Mouse (Mus musculus): Measurements from ENCODE around the gene Slc6a8.

The Slc6a8 gene

GRCm38 (mm10) chrX:73672879-73673618, at the start of gene Slc6a8:
Gene Slc6a8, plus strand, starts transcription at chrX:73673150.
- no peak for DNase-seq (ENCODE audit: low spot score)

DNA sequence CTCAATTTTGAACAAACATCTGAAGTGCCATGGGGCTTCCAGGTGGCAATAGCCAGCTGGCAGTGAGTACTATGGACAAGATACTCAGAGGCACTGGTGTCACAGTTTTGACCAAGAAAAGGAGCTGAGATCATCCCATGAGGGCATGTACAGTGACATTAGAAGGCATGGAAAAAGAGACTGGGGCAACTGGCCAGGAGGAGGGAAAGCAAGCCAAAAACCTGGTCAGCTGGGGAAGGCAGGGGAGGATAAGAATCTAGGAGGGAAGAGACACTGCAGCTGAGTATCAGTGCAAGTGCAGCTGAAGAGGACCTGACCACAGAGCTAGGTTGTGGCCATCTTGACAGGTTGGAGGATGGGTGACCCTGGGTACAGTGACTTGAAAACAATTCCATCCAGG, 46.0 kb upstream of the Slc6a8 start:
- DNase-seq (ENCODE audit: low spot score) = no peak

- DNase-seq (ENCODE audit: low spot score) = no peak
Measured at GRCm38 (mm10) chrX:73635425-73635824, 37.5 kb upstream of the Slc6a8 start.

DNA sequence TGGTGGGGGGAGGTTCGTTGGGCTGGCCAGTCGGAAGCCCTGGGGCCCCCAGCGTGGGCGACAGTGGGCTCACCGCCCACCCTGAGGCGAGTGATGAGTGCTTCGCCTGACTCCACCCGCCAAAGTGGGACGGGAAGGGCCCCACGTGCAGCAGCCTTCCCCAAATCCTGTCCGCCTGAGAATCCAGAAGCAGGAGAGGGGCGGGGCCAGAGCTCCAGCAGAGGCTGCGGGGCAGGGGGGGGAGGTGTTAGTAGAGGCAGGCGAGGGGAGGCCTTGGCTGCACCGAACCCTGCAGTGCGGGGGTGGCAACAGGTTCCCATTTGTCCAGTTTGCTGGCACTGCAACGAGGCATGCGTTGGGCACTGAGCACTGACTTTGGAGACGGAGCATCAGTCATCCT, 35.5 kb upstream of the Slc6a8 start:
- no peak for DNase-seq (ENCODE audit: low spot score)

DNA sequence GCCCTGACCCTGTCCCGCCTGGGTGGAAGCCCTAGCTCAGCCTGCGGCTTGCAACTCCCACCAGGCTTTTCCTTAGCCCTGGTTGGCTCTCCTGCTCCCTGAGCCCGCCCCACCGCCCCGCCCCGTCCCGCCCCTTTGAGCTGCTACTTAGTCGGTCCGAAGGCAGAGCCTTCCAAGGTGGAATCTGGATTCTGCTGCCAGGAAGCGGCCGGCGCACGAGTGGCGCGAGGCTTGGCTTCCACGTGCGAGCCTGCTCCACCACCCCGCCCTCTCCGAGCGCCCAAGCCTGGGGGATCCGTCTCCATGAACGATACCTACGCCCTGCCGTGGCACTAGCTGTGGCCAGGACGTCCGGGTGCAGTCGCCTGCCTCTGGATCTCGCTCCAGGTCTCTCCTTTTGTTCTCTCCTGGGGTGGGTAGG, 33.7 kb upstream of the Slc6a8 start, which contains the start of gene Dusp9:
Dusp9 (plus strand) TSS at position 165 of the 421 bp plus-strand sequence.
- DNase-seq (ENCODE audit: low spot score) = peak; percentile 1

- no peak for DNase-seq (ENCODE audit: low spot score)
Measured at GRCm38 (mm10) chrX:73639901-73640469, 33.0 kb upstream of the Slc6a8 start.

DNA sequence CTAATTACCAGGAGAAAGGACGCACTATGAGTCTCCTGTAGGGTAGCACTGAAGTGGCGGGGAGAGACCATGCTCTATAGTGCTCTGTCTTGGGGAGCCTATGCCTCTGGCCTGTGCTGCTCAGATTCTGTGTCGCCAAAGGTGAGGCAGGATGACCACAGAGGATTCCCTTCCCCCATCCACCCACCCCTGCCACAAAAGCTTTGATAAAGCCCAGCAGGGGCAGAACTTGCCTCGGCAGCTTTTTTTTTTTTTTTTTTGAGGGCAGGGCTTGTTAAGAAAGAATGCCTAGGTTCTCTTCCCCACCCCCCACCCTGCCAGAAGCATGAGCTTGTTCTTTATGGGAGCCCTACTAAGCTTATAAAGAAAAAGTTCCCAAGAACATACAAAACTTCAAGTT, 27.8 kb upstream of the Slc6a8 start:
- DNase-seq (ENCODE audit: low spot score) = no peak

- no peak for DNase-seq (ENCODE audit: low spot score)
Measured at GRCm38 (mm10) chrX:73650869-73651268, 22.1 kb upstream of the Slc6a8 start.

- no peak for DNase-seq (ENCODE audit: low spot score)
Measured at GRCm38 (mm10) chrX:73653392-73653791, 19.6 kb upstream of the Slc6a8 start.

- DNase-seq (ENCODE audit: low spot score) = peak; percentile 53
Measured at GRCm38 (mm10) chrX:73654177-73654576, 18.8 kb upstream of the Slc6a8 start.

GRCm38 (mm10) chrX:73655529-73655928, 17.4 kb upstream of the Slc6a8 start:
- no peak for DNase-seq (ENCODE audit: low spot score)

- no peak for DNase-seq (ENCODE audit: low spot score)
Measured at GRCm38 (mm10) chrX:73658391-73658790, 14.6 kb upstream of the Slc6a8 start.

GRCm38 (mm10) chrX:73658936-73659574, 13.9 kb upstream of the Slc6a8 start:
- no peak for DNase-seq (ENCODE audit: low spot score)

GRCm38 (mm10) chrX:73659575-73660283, 13.2 kb upstream of the Slc6a8 start, which contains the start of gene Pnck:
Gene Pnck, minus strand, starts transcription at chrX:73660117.
- no peak for DNase-seq (ENCODE audit: low spot score)

DNA sequence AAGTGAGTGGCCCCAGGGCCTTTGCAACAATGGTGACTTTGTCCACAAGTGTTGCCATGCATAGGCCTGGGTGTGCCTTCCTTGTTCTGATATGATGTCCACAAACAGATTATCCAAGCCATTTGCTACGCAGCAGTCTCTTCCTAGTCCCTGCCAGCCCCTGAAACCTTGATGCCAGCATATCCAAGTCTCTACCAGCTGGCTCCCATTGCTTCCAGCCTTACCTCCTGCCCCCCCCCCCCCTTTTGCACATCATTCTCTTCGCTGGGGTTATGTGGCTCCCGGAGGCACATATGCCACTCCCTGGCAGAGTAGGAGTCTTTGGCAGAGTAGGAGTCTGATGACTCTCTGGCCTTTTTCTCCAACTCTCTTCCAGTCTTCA, 12.7 kb upstream of the Slc6a8 start:
- no peak for DNase-seq (ENCODE audit: low spot score)

DNA sequence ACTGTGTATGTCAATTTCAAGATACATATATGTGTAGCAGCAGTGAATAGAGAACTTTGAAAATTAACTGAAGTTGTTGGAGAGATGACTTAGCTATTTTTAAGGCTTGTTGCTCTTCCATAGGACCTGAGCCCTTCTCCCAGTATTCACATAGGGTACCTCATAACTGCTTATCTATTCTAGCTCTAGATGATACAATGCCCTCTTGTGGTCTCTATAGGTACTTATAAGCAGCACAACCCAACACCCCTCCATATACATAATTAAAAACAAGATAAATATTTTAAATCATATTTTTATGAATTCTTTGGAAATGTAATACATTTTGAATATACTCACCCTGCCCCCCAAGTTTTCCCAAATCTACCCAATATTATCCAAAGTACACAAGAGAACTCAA, 9.8 kb upstream of the Slc6a8 start:
- DNase-seq (ENCODE audit: low spot score) = no peak

DNA sequence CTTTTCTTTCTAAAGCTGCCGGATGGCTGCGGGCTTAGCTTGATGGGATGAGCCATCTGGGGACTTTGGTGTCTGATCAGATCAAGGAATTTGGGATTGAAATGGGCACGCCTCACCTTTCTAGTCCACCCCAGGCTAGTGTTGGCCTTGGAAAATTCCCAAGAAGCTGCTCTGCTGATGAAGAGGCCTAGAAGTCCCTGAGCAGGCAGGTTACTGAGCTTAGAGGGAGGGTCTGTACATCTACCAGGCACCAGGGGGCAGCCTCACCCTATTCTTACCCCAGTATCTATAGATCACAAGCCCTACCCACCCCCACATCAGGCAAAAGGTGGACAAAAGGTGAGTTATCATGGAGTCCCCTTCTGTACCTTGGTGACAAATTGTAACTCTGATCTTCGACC, 919 bp upstream of the Slc6a8 start:
- peak; percentile 53 for DNase-seq (ENCODE audit: low spot score)

DNA sequence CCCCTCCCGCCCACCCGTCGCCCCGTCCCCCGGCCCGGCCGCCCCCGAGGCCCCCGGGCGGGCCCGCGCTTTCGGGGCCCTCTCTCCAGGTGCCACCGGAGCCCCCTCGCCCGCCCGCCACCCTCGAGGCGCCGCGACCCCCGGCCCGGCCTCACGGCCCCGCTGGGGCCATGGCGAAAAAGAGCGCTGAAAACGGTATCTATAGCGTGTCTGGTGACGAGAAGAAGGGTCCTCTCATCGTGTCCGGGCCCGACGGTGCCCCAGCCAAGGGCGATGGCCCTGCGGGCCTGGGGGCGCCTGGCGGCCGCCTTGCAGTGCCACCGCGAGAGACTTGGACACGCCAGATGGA, 643 bp downstream of the Slc6a8 start:
- DNase-seq (ENCODE audit: low spot score) = no peak

GRCm38 (mm10) chrX:73673968-73674661, 1.2 kb downstream of the Slc6a8 start:
- no peak for DNase-seq (ENCODE audit: low spot score)

DNA sequence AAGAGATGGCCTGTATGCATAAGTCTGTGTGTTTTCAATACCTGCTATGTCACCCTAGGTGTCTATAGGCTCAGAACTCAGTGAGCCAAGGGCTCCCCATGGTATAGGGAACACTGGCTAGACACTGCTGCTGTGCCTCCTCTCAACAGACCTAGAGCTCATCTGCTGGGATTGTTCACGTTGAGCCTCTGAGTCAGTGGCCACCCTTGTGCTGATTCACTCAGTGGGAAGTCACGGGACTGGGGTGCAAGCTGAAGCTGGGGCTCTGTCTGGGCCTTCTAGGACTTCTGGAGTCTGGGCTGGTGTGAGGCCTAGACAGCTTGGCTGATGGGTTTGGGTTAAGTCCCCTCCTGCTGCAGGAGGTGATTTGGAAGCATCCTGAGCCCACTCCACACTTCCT, 2.3 kb downstream of the Slc6a8 start:
- no peak for DNase-seq (ENCODE audit: low spot score)

DNA sequence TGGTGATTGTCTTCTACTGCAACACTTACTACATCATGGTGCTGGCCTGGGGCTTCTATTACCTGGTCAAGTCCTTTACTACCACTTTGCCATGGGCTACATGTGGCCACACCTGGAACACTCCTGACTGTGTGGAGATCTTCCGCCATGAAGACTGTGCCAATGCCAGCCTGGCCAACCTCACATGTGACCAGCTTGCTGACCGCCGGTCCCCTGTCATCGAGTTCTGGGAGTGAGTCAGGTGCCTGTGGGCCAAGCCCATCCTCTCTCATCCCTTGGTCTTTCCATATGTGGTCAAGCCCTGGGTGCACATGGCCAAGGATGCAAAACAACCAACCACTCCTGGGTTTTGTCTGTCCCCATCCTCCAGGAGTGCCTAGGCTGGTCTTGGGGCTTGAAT, 3.7 kb downstream of the Slc6a8 start:
- no peak for DNase-seq (ENCODE audit: low spot score)

- no peak for DNase-seq (ENCODE audit: low spot score)
Measured at GRCm38 (mm10) chrX:73684156-73684555, 11.2 kb downstream of the Slc6a8 start.

All from T-cell, adult 2 months (primary cell).